Mouse (Mus musculus) forebrain, embryonic 14.5 days (tissue): ENCODE data around the gene Hectd1. TPM values are rescaled to one million over a fixed set of nuclear protein-coding genes. Genes with fewer than 3 reads are reported as not detected.
A peak's percentile ranks its signal among the peaks of the same experiment; 100 is the strongest.

ENCODE experiments used
- ATAC-seq: fragments of 200-750 bp; cut with Nextera tagmentation; 2 replicates; pipeline ENCODE4 v1.8.0; 2017; ENCODE audit warnings: mild to moderate bottlenecking, moderate library complexity
- DNase-seq: peaks from one replicate; pipeline ENCODE4 v3.0.0-alpha.2; 2015; ENCODE audit warnings: low spot score
- H3K27ac ChIP-seq: fragments of 300-500 bp; sonication (generic); 2 replicates; pipeline ENCODE4 v1.5.1; 2014; ENCODE audit warnings: low read depth, mild to moderate bottlenecking, control low read depth, low read length, moderate library complexity
- H3K27me3 ChIP-seq: fragments of 300-500 bp; sonication (generic); replicated peaks from 2 replicates; pipeline ENCODE4 v1.6.1; 2014; ENCODE audit warnings: low read length, control low read depth, mixed read lengths; ENCODE audit not compliant: control insufficient read depth, insufficient read depth
- H3K36me3 ChIP-seq: fragments of 300-500 bp; sonication (generic); 2 replicates; pipeline ENCODE4 v1.6.1; 2014; ENCODE audit warnings: low read length, control low read depth; ENCODE audit not compliant: control insufficient read depth, insufficient read depth
- H3K4me1 ChIP-seq: fragments of 300-500 bp; sonication (generic); 2 replicates; pipeline ENCODE4 v1.6.1; 2014; ENCODE audit warnings: antibody characterized with exemption, low read length, control low read depth; ENCODE audit not compliant: control insufficient read depth, insufficient read depth
- H3K4me2 ChIP-seq: fragments of 300-500 bp; sonication (generic); 2 replicates; pipeline ENCODE4 v1.6.1; 2014; ENCODE audit warnings: mild to moderate bottlenecking, control low read depth, low read length
- H3K4me3 ChIP-seq: fragments of 300-500 bp; sonication (generic); 2 replicates; pipeline ENCODE4 v1.5.1; 2014; ENCODE audit warnings: low read depth, low read length, control low read depth
- H3K9ac ChIP-seq: fragments of 300-500 bp; sonication (generic); 2 replicates; pipeline ENCODE4 v1.6.1; 2014; ENCODE audit warnings: mild to moderate bottlenecking, low read length, control low read depth, moderate library complexity
- H3K9me3 ChIP-seq: fragments of 300-500 bp; sonication (generic); replicated peaks from 2 replicates; pipeline ENCODE4 v1.6.1; 2016; ENCODE audit warnings: low read length, control low read depth, mixed read lengths; ENCODE audit not compliant: control insufficient read depth
- WGBS: fragments of 180-500 bp; shearing (Covaris S2); extraction: QIAGEN DNeasy Blood & Tissue Kit; methylation state at CpG from one replicate; pipeline ENCODE4 v1.1.7; 2014; 5-methylcytosine and 5-hydroxymethylcytosine counted together
- polyA plus RNA-seq: library from polyadenylated mRNA; unstranded; fragments of >200 nt; fragmentation: Nextera tagmentation; extraction: Ambion mirVana; gene quantifications from 2 replicates; pipeline ENCODE4 v1.2.1, GENCODE M21; 2014

Gene Hectd1
- polyA plus RNA-seq, 1 experiment from 2014 or later: 31.1 TPM

DNA sequence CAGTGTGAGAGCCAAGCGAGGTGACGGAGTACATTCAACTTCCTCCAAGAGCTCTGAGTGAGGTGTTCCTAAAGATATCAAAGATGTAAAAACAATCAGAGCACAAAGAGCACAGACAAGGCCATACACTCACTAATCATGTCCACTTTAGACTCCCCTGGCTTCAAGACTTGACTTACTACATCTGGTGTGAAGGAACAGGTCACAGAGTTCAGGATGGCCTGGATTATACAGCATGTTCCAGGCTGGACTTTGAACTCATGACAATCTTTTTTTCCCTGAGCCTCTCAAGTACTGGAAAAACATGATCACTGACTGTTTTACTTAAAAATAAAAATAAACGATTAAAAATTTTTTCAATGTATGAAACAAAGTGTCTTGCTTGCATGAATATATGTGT, 70.0 kb downstream of the Hectd1 start:
- H3K27ac ChIP-seq: no peak overlapping the region
- H3K36me3 ChIP-seq: peaks cover 79% of the 10 kb centered on the region
- DNase-seq: no peak
- WGBS: 95% methylated on average over 3 of the region's 3 CpGs
- H3K4me2 ChIP-seq: no peak overlapping the region
- H3K27me3 ChIP-seq: no peaks in the 10 kb centered on the region
- H3K9ac ChIP-seq: no peak overlapping the region
- no peaks in the 10 kb centered on the region for H3K4me1 ChIP-seq
- ATAC-seq: no peak
- H3K4me3 ChIP-seq: no peak overlapping the region
- no peaks in the 10 kb centered on the region for H3K9me3 ChIP-seq

GRCm38 (mm10) chr12:51756599-51756961, 72.8 kb downstream of the Hectd1 start:
- Histone ChIP-seq H3K4me2 (no peak overlapping the region), H3K4me3 (no peak overlapping the region), H3K27ac (no peak overlapping the region), H3K27me3 (no peaks in the 10 kb centered on the region), H3K36me3 (peaks cover 78% of the 10 kb centered on the region), H3K9me3 (no peaks in the 10 kb centered on the region), H3K9ac (no peak overlapping the region), H3K4me1 (no peaks in the 10 kb centered on the region)
- ATAC-seq: no peak
- DNase-seq: no peak

DNA sequence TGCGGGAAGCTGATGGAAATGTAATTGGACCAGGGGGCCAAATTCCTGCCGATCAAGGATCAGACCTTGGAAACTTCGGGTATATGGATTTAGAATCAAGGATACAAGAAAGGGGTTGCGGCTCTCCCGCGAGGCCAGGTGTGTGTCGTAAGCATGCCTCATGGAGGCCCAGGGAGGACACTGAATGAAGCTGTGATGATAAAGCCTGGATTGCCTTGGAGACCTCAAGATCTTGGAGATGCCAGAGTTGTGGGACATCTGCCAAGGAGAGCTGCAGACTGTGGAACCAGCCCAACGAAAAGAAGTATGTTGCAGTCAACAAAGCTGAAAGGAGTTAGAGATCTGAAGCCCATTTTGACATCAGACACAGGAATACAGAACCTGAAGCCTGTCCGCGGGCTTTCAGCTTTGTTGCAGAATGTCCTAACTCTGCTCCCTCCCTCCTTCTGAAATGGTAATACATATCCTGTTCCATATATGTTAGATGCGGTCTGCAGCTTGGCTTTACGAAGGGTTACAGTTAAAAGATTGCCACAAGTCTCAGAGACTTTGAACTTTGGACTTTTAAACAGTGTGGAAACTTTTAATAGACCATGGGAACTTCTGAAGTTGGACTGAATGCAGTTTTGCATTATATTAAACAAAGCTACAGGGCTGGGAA, 73.3 kb downstream of the Hectd1 start:
- no peak for ATAC-seq
- H3K4me2 ChIP-seq: no peak overlapping the region
- no peak overlapping the region for H3K27ac ChIP-seq
- H3K9me3 ChIP-seq: no peaks in the 10 kb centered on the region
- 95% methylated on average over 12 of the region's 12 CpGs for WGBS
- DNase-seq: no peak
- peaks cover 82% of the 10 kb centered on the region for H3K36me3 ChIP-seq
- no peaks in the 10 kb centered on the region for H3K27me3 ChIP-seq
- H3K4me1 ChIP-seq: no peaks in the 10 kb centered on the region
- no peak overlapping the region for H3K9ac ChIP-seq
- no peak overlapping the region for H3K4me3 ChIP-seq

DNA sequence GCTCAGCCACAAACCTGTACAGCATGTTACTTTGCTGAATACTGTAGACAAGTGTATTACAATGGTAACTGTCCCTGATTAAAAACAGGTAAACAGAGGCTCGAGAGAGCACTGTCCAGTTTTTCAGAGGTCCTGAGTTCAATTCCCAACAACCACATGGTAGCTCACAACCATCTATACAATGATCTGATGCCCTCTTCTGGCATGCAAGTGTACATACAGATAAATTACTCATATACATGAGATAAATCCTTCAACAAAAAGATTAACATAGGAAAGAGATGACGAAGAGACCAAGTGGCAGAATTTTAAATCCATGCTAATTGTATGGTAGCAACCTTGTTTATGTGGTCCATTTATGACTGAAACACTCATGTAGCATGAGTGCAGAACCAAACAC, 82.0 kb downstream of the Hectd1 start:
- no peak for ATAC-seq
- no peak overlapping the region for H3K27ac ChIP-seq
- DNase-seq: no peak
- H3K9ac ChIP-seq: no peak overlapping the region
- H3K4me2 ChIP-seq: no peak overlapping the region
- WGBS: 85% methylated on average over 2 of the region's 2 CpGs
- no peak overlapping the region for H3K4me3 ChIP-seq
- no peaks in the 10 kb centered on the region for H3K27me3 ChIP-seq
- H3K36me3 ChIP-seq: peaks cover 82% of the 10 kb centered on the region
- no peaks in the 10 kb centered on the region for H3K9me3 ChIP-seq
- no peaks in the 10 kb centered on the region for H3K4me1 ChIP-seq

- 62% methylated on average over 6 of the region's 6 CpGs for WGBS
- no peaks in the 10 kb centered on the region for H3K27me3 ChIP-seq
- H3K9ac ChIP-seq: no peak overlapping the region
- H3K4me1 ChIP-seq: no peaks in the 10 kb centered on the region
- no peak overlapping the region for H3K27ac ChIP-seq
- no peak for ATAC-seq
- no peak overlapping the region for H3K4me2 ChIP-seq
- no peaks in the 10 kb centered on the region for H3K9me3 ChIP-seq
- no peak overlapping the region for H3K4me3 ChIP-seq
- peak; percentile 18 for DNase-seq
- H3K36me3 ChIP-seq: peaks cover 66% of the 10 kb centered on the region
Observed at GRCm38 (mm10) chr12:51744957-51745356, 84.4 kb downstream of the Hectd1 start.

DNA sequence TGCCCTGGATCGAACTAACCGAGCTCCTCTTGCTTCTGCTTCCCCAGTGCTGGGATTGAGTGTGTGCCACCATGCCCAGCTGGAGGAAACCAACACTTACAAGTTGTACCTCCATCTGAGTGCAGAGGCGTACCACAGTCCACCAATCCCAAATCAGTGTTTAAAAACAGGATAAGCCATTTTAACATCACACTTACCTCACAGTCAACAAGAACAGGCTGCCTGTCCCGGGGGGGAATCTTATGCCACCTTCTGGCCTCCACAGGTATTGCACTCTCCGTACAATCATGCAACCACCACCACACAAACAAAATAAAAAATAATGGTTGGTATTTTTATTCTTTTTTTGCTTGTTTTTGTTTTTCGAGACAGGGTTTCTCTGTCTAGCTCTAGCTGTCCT, 87.6 kb downstream of the Hectd1 start:
- no peak overlapping the region for H3K4me2 ChIP-seq
- H3K27ac ChIP-seq: no peak overlapping the region
- no peaks in the 10 kb centered on the region for H3K27me3 ChIP-seq
- no peaks in the 10 kb centered on the region for H3K9me3 ChIP-seq
- no peak overlapping the region for H3K4me3 ChIP-seq
- no peak overlapping the region for H3K9ac ChIP-seq
- no peaks in the 10 kb centered on the region for H3K4me1 ChIP-seq
- peaks cover 40% of the 10 kb centered on the region for H3K36me3 ChIP-seq
- WGBS: 81% methylated on average over 6 of the region's 6 CpGs
- DNase-seq (peak; percentile 22), ATAC-seq (no peak)

- no peak overlapping the region for H3K4me3 ChIP-seq
- no peaks in the 10 kb centered on the region for H3K4me1 ChIP-seq
- peak; percentile 75 for ATAC-seq
- H3K36me3 ChIP-seq: 0 out of 2 replicates have a peak, but pooled peaks cover 2% of the 10 kb centered on the region
- H3K27ac ChIP-seq: no peak overlapping the region
- H3K4me2 ChIP-seq: no peak overlapping the region
- peak; percentile 77 for DNase-seq
- no peaks in the 10 kb centered on the region for H3K27me3 ChIP-seq
- no peaks in the 10 kb centered on the region for H3K9me3 ChIP-seq
- no peak overlapping the region for H3K9ac ChIP-seq
- 3% methylated on average over 1 of the region's 1 CpGs for WGBS
Observed at GRCm38 (mm10) chr12:51736807-51737206, 92.5 kb downstream of the Hectd1 start.

- 42% methylated on average over 3 of the region's 3 CpGs for WGBS
- H3K27ac ChIP-seq: no peak overlapping the region
- DNase-seq: no peak
- no peaks in the 10 kb centered on the region for H3K27me3 ChIP-seq
- no peak overlapping the region for H3K9ac ChIP-seq
- H3K4me3 ChIP-seq: no peak overlapping the region
- H3K9me3 ChIP-seq: no peaks in the 10 kb centered on the region
- 0 out of 2 replicates have a peak, but pooled peaks have one; percentile 9 for ATAC-seq
- no peak overlapping the region for H3K4me2 ChIP-seq
- no peaks in the 10 kb centered on the region for H3K4me1 ChIP-seq
- no peaks in the 10 kb centered on the region for H3K36me3 ChIP-seq
Observed at GRCm38 (mm10) chr12:51736381-51736780, 93.0 kb downstream of the Hectd1 start.

GRCm38 (mm10) chr12:51735840-51736271, 93.5 kb downstream of the Hectd1 start:
- H3K4me2 ChIP-seq: no peak overlapping the region
- no peaks in the 10 kb centered on the region for H3K9me3 ChIP-seq
- no peak overlapping the region for H3K9ac ChIP-seq
- peak; percentile 33; the same call in 1 of the 2 replicates for ATAC-seq
- H3K27me3 ChIP-seq: no peaks in the 10 kb centered on the region
- H3K27ac ChIP-seq: no peak overlapping the region
- H3K4me1 ChIP-seq: no peaks in the 10 kb centered on the region
- DNase-seq: no peak
- WGBS: 43% methylated on average over 7 of the region's 7 CpGs
- no peaks in the 10 kb centered on the region for H3K36me3 ChIP-seq
- no peak overlapping the region for H3K4me3 ChIP-seq
